Mouse (Mus musculus) common myeloid progenitor, adult 5-6 weeks (primary cell): ENCODE data around the gene Asb12. TPM values are rescaled to one million over a fixed set of nuclear protein-coding genes. Genes with fewer than 3 reads are reported as not detected.
A peak's percentile ranks its signal among the peaks of the same experiment; 100 is the strongest.
"Not testable (repeated sequence)": the region's sequence is repeated elsewhere in the genome, so short reads cannot be mapped to it uniquely, and the experiment has no call there.

Experiments
- ATAC-seq: replicated peaks from 2 replicates; pipeline ENCODE4 v1.8.0; 2016; ENCODE audit warnings: low read depth, mild to moderate bottlenecking, moderate TSS enrichment, inconsistent platforms; ENCODE audit not compliant: poor library complexity, severe bottlenecking
- total RNA-seq: library from RNA; stranded (forward); fragments of 200-1000, 187-1606 nt; gene quantifications from 2 replicates; pipeline ENCODE4 v1.2.3, GENCODE M21; 2017

Asb12 gene
- not detected in 2 replicates for total RNA-seq

- no peak for ATAC-seq
Measured at GRCm38 (mm10) chrX:95557887-95558286, at the start of gene Asb12, which contains the start of gene Pfn5. TSS of gene Asb12 (minus strand) at chrX:95557987. TSS of gene Pfn5 (plus strand) at chrX:95558104.

- no peak for ATAC-seq
Measured at GRCm38 (mm10) chrX:95600609-95601008, 42.8 kb upstream of the Asb12 start.

- ATAC-seq: no peak
Measured at GRCm38 (mm10) chrX:95554321-95554720, 3.5 kb downstream of the Asb12 start.

- ATAC-seq: not testable (repeated sequence)
Measured at GRCm38 (mm10) chrX:95535493-95535892, 22.3 kb downstream of the Asb12 start.

- peak; percentile 85 for ATAC-seq
Measured at GRCm38 (mm10) chrX:95525166-95525565, 32.6 kb downstream of the Asb12 start.

- ATAC-seq: 0 out of 2 replicates have a peak, but pooled peaks have one; percentile 32
Measured at GRCm38 (mm10) chrX:95523883-95524282, 33.9 kb downstream of the Asb12 start.

- no peak for ATAC-seq
Measured at GRCm38 (mm10) chrX:95457166-95457565, 100.6 kb downstream of the Asb12 start.

- ATAC-seq: no peak
Measured at GRCm38 (mm10) chrX:95445866-95446265, 111.9 kb downstream of the Asb12 start.

- no peak for ATAC-seq
Measured at GRCm38 (mm10) chrX:95445141-95445540, 112.6 kb downstream of the Asb12 start.

- ATAC-seq: peak; percentile 92
Measured at GRCm38 (mm10) chrX:95444776-95445111, 113.0 kb downstream of the Asb12 start, which contains the start of gene Amer1. TSS of gene Amer1 (minus strand) at chrX:95444872.

- ATAC-seq: peak; percentile 66
Measured at GRCm38 (mm10) chrX:95443898-95444775, 113.7 kb downstream of the Asb12 start.

- no peak for ATAC-seq
Measured at GRCm38 (mm10) chrX:95443390-95443789, 114.4 kb downstream of the Asb12 start.

GRCm38 (mm10) chrX:95442261-95442660 lies 115.5 kb downstream of the Asb12 start:
- ATAC-seq: no peak

- no peak for ATAC-seq
Measured at GRCm38 (mm10) chrX:95441290-95441689, 116.5 kb downstream of the Asb12 start.

GRCm38 (mm10) chrX:95438491-95438890 lies 119.3 kb downstream of the Asb12 start:
- ATAC-seq: no peak

GRCm38 (mm10) chrX:95437236-95437635 lies 120.6 kb downstream of the Asb12 start:
- no peak for ATAC-seq

Other genes with a start within 250 kb of the Asb12 start
- gene Amer1, start 113.1 kb downstream of the Asb12 start, total RNA-seq: 9.7 and 12.8 TPM in 2 replicates
- gene Pfn5, start 117 bp upstream of the Asb12 start, total RNA-seq: not detected in 2 replicates
- 7.3 and 10.9 TPM in 2 replicates for gene Zc4h2, start 100.5 kb upstream of the Asb12 start, total RNA-seq
- 3.4 and 4.8 TPM in 2 replicates for gene Zc3h12b, start 153.7 kb upstream of the Asb12 start, total RNA-seq